Mouse (Mus musculus) heart, adult 2 months (tissue): ENCODE measurements at regions not wholly inside any gene's neighbourhood (a gene's known extent, or its start where the extent isn't known, plus 50 kb on each side); places are given as distances from the start of the nearest gene placed in this dataset.

Experiments used
- CTCF ChIP-seq: fragments of 200-600 bp; IDR thresholded peaks from 2 replicates; pipeline ENCODE4 v1.8.1; 2022; ENCODE audit warnings: antibody characterized with exemption, mild to moderate bottlenecking, moderate library complexity
- EP300 ChIP-seq: fragments of 200-500 bp; IDR thresholded peaks from 2 replicates; pipeline ENCODE4 v1.6.1; 2011; ENCODE audit warnings: low read depth, low read length, control low read depth; ENCODE audit not compliant: insufficient read depth
- POLR2A ChIP-seq: fragments of 200-500 bp; IDR thresholded peaks from 2 replicates; pipeline ENCODE4 v1.6.1; 2011; ENCODE audit warnings: mild to moderate bottlenecking, low read depth, low read length, control low read depth; ENCODE audit not compliant: insufficient read depth

GRCm38 (mm10) chr6:49655241-49655640, 167.3 kb upstream of the Npy start:
- TF ChIP-seq EP300 (no peak), CTCF (no peak), POLR2A (no peak)
